Mouse (Mus musculus) layer of hippocampus, postnatal 10 days (tissue): ENCODE data around the gene Mrps33. TPM values are rescaled to one million over a fixed set of nuclear protein-coding genes. Genes with fewer than 3 reads are reported as not detected.

Experiments used
- DNase-seq, 2 experiments: peaks; one replicate each; pipeline ENCODE4 v3.0.0; 2021; ENCODE audit warnings: low spot score in 2 of 2
- total RNA-seq, 2 experiments: library from RNA; stranded (reverse); gene quantifications; 2 replicates each; pipeline ENCODE4 v1.2.3; 2021

The Mrps33 gene
- total RNA-seq, 2 experiments from 2014 or later, result 97.2 to 114 TPM

GRCm38 (mm10) chr6:39780857-39781666 lies 29.7 kb downstream of the Mrps33 start:
- no peak for DNase-seq

- DNase-seq, result no peak
Observed at GRCm38 (mm10) chr6:39778506-39778905, 32.3 kb downstream of the Mrps33 start.

GRCm38 (mm10) chr6:39776275-39776674 lies 34.5 kb downstream of the Mrps33 start:
- no peak for DNase-seq

- DNase-seq, result no peak
Observed at GRCm38 (mm10) chr6:39775029-39775428, 35.8 kb downstream of the Mrps33 start.

GRCm38 (mm10) chr6:39757229-39757628 lies 53.6 kb downstream of the Mrps33 start:
- no peak for DNase-seq

Other genes with a start within 250 kb of the Mrps33 start
- 10 to 100 TPM; 26.4 to 28.1 TPM for gene Adck2, start 237.1 kb downstream of the Mrps33 start, total RNA-seq
- not detected for gene Gm42420, start 225.2 kb downstream of the Mrps33 start, total RNA-seq
- 100 to 1,000 TPM; 183 to 201 TPM for gene Ndufb2, start 218.4 kb downstream of the Mrps33 start, total RNA-seq
- 10 to 100 TPM; 85.5 to 88.4 TPM for gene Braf, start 85.5 kb downstream of the Mrps33 start, total RNA-seq
- 100 to 1,000 TPM; 312 to 332 TPM for gene Tmem178b, start 62.3 kb upstream of the Mrps33 start, total RNA-seq